Mouse (Mus musculus) heart, postnatal 25 days (tissue): ENCODE data around the gene Olfr583. TPM values are rescaled to one million over a fixed set of nuclear protein-coding genes. Genes with fewer than 3 reads are reported as not detected.

Experiments used
- DNase-seq: peaks from one replicate; pipeline ENCODE4 v3.0.0; 2022; ENCODE audit warnings: low spot score
- intact Hi-C: fragments of 180-260 bp; cut with DNase I; formaldehyde crosslinking; loops from one replicate; pipeline ENCODE4 v1.15.1; 2025
- total RNA-seq, 2 experiments: library from RNA; stranded (reverse); gene quantifications; 2 replicates each; pipeline ENCODE4 v1.2.3; 2021

Olfr583 gene
- total RNA-seq, result not detected

DNA sequence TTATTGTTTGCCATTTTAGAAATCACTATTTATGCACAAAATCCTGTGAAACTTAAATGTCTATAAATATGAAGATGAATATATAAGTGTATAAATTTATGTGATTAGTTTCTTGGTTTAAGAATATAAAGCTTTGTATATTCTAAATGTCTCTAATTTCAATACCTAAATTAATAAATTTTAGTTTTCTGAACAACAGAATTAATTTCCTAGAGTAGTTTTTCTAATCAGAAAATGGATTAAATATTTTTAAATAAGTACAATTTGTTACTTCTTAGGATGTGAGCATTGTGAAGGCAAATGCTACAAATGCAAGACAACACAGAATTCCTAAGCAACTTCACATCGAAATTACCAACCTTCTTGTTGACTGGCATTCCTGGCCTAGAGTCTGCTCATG is at the start of gene Olfr583:
Gene Olfr583 (plus strand): TSS at position 301 of the 400 bp plus-strand sequence.
- DNase-seq, result no peak
- intact Hi-C loops, result loop anchor here (5.0 kb wide), 1 partner anchor 194 kb away; the partner anchor contains the start of gene Olfr566

DNA sequence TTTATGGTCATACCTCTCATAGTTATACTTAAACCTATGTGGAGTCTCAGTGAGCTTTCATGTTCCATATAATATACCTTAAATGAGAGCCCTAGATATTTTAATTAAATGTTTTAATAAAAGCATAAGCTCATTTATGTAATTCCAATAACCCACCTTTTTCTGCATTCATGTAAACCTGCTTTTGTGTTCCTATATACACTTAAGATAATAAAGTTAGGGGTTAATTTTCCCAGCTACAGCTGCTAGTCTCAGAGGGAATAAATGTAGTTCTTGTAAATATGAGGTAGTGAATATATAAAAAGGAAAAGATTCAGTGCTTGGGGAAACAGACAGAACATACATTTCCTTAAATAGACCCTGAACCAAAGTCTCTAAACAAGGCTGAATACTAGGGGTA is 13.4 kb upstream of the Olfr583 start, which contains the start of gene Olfr582:
Gene Olfr582 (plus strand): TSS at position 301 of the 400 bp plus-strand sequence.
- DNase-seq, result no peak
- intact Hi-C loops, result no loop called here

DNA sequence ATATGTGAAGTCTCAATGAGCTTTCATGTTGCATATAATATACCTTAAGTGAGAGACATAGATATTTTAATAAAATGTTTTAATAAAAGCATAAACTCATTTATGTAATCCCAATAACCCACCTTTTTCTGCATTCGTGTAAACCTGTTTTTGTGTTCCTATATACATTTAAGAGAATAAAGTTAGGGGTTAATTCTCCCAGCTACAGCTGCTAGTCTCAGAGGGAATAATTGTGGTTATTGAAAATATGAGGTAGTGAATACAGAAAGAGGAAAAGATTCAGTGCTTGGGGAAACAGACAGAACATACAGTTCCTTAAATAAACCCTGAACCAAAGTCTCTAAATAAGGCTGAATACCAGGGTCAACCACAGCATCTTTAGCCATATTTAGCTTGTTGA is 30.5 kb downstream of the Olfr583 start, which contains the start of gene Olfr584:
Gene Olfr584 (plus strand): TSS at position 301 of the 400 bp plus-strand sequence.
- intact Hi-C loops, result no loop called here
- DNase-seq, result no peak

DNA sequence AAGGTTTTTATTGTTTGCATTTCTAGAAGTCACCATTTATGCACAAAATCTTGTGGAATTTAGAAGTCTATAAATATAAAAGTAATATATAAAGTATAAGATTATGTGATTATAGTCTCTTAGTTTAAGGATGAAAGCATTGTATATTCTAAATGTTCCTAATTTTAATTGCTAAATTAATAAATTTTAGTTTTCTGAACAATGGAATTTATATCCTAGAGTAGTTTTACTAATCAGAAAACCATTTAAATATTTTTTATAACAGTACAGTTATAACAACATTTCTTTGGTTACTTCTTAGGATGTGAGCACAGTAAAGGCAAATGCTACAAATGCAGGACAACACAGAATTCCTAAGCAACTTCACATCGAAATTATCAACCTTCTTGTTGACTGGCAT is 46.3 kb downstream of the Olfr583 start, which contains the start of gene Olfr585:
Gene Olfr585 (plus strand): TSS at position 301 of the 400 bp plus-strand sequence.
- intact Hi-C loops, result no loop called here
- DNase-seq, result no peak

Other genes with a start within 250 kb of the Olfr583 start
- not detected for gene Olfr564, start 247.8 kb upstream of the Olfr583 start, total RNA-seq
- not detected for gene Olfr566, start 192.5 kb upstream of the Olfr583 start, total RNA-seq
- not detected for gene Olfr568, start 174.2 kb upstream of the Olfr583 start, total RNA-seq
- gene Olfr569, start 160.4 kb upstream of the Olfr583 start, total RNA-seq, result not detected
- not detected for gene Olfr570, start 156.7 kb upstream of the Olfr583 start, total RNA-seq
- gene Olfr571, start 133.8 kb upstream of the Olfr583 start, total RNA-seq, result not detected
- gene Olfr572, start 126.9 kb upstream of the Olfr583 start, total RNA-seq, result not detected
- gene Olfr573-ps1, start 108.7 kb upstream of the Olfr583 start, total RNA-seq, result not detected
- gene Olfr574, start 102.8 kb upstream of the Olfr583 start, total RNA-seq, result not detected
- not detected for gene Olfr575, start 92.5 kb upstream of the Olfr583 start, total RNA-seq
- gene Olfr576, start 88.6 kb upstream of the Olfr583 start, total RNA-seq, result not detected
- not detected for gene Olfr577, start 75.4 kb upstream of the Olfr583 start, total RNA-seq
- not detected for gene Olfr578, start 62.0 kb upstream of the Olfr583 start, total RNA-seq
- gene Olfr582, start 13.3 kb upstream of the Olfr583 start, total RNA-seq, result not detected
- not detected for gene Olfr584, start 30.6 kb downstream of the Olfr583 start, total RNA-seq
- gene Olfr585, start 46.4 kb downstream of the Olfr583 start, total RNA-seq, result not detected
- gene Olfr586, start 74.3 kb downstream of the Olfr583 start, total RNA-seq, result not detected
- gene Olfr588-ps1, start 89.6 kb downstream of the Olfr583 start, total RNA-seq, result not detected
- gene Olfr589, start 105.1 kb downstream of the Olfr583 start, total RNA-seq, result not detected
- gene Olfr591, start 127.0 kb downstream of the Olfr583 start, total RNA-seq, result not detected
- not detected for gene Olfr592, start 133.5 kb downstream of the Olfr583 start, total RNA-seq
- gene Olfr593, start 160.6 kb downstream of the Olfr583 start, total RNA-seq, result not detected
- not detected for gene Olfr594, start 165.7 kb downstream of the Olfr583 start, total RNA-seq
- gene Usp17ld, start 201.2 kb downstream of the Olfr583 start, total RNA-seq, result not detected